Mouse (Mus musculus) forebrain, embryonic 14.5 days (tissue): ENCODE results near the gene Tenm2. TPM values are rescaled to one million over a fixed set of nuclear protein-coding genes. Genes with fewer than 3 reads are reported as not detected.

Source experiments
- ATAC-seq: fragments of 200-750 bp; cut with Nextera tagmentation; 2 replicates; pipeline ENCODE4 v1.8.0; 2017; ENCODE audit warnings: mild to moderate bottlenecking, moderate library complexity
- DNase-seq: peaks from one replicate; pipeline ENCODE4 v3.0.0-alpha.2; 2015; ENCODE audit warnings: low spot score
- H3K27ac ChIP-seq: fragments of 300-500 bp; sonication (generic); 2 replicates; pipeline ENCODE4 v1.5.1; 2014; ENCODE audit warnings: low read depth, mild to moderate bottlenecking, control low read depth, low read length, moderate library complexity
- H3K27me3 ChIP-seq: fragments of 300-500 bp; sonication (generic); replicated peaks from 2 replicates; pipeline ENCODE4 v1.6.1; 2014; ENCODE audit warnings: low read length, control low read depth, mixed read lengths; ENCODE audit not compliant: control insufficient read depth, insufficient read depth
- H3K36me3 ChIP-seq: fragments of 300-500 bp; sonication (generic); 2 replicates; pipeline ENCODE4 v1.6.1; 2014; ENCODE audit warnings: low read length, control low read depth; ENCODE audit not compliant: control insufficient read depth, insufficient read depth
- H3K4me1 ChIP-seq: fragments of 300-500 bp; sonication (generic); 2 replicates; pipeline ENCODE4 v1.6.1; 2014; ENCODE audit warnings: antibody characterized with exemption, low read length, control low read depth; ENCODE audit not compliant: control insufficient read depth, insufficient read depth
- H3K4me2 ChIP-seq: fragments of 300-500 bp; sonication (generic); 2 replicates; pipeline ENCODE4 v1.6.1; 2014; ENCODE audit warnings: mild to moderate bottlenecking, control low read depth, low read length
- H3K4me3 ChIP-seq: fragments of 300-500 bp; sonication (generic); 2 replicates; pipeline ENCODE4 v1.5.1; 2014; ENCODE audit warnings: low read depth, low read length, control low read depth
- H3K9ac ChIP-seq: fragments of 300-500 bp; sonication (generic); 2 replicates; pipeline ENCODE4 v1.6.1; 2014; ENCODE audit warnings: mild to moderate bottlenecking, low read length, control low read depth, moderate library complexity
- H3K9me3 ChIP-seq: fragments of 300-500 bp; sonication (generic); replicated peaks from 2 replicates; pipeline ENCODE4 v1.6.1; 2016; ENCODE audit warnings: low read length, control low read depth, mixed read lengths; ENCODE audit not compliant: control insufficient read depth
- whole genome bisulfite sequencing: fragments of 180-500 bp; shearing (Covaris S2); extraction: QIAGEN DNeasy Blood & Tissue Kit; methylation state at CpG from one replicate; pipeline ENCODE4 v1.1.7; 2014; 5-methylcytosine and 5-hydroxymethylcytosine counted together
- polyA plus RNA-seq: library from polyadenylated mRNA; unstranded; fragments of >200 nt; fragmentation: Nextera tagmentation; extraction: Ambion mirVana; gene quantifications from 2 replicates; pipeline ENCODE4 v1.2.1, GENCODE M21; 2014

Tenm2 gene
- polyA plus RNA-seq, 1 experiment from 2014 or later: 16.0 TPM

GRCm38 (mm10) chr11:36123275-36123674 is 1112.5 kb downstream of the Tenm2 start:
- no peaks in the 10 kb centered on the region for H3K36me3 ChIP-seq
- no peak overlapping the region for H3K4me2 ChIP-seq
- no peak overlapping the region for H3K27ac ChIP-seq
- H3K4me3 ChIP-seq: no peak overlapping the region
- ATAC-seq: no peak
- H3K9me3 ChIP-seq: no peaks in the 10 kb centered on the region
- 7% methylated on average over 2 of the region's 2 CpGs for WGBS
- peaks cover 36% of the 10 kb centered on the region for H3K4me1 ChIP-seq
- H3K9ac ChIP-seq: no peak overlapping the region
- peak; percentile 33 for DNase-seq
- H3K27me3 ChIP-seq: no peaks in the 10 kb centered on the region

DNA sequence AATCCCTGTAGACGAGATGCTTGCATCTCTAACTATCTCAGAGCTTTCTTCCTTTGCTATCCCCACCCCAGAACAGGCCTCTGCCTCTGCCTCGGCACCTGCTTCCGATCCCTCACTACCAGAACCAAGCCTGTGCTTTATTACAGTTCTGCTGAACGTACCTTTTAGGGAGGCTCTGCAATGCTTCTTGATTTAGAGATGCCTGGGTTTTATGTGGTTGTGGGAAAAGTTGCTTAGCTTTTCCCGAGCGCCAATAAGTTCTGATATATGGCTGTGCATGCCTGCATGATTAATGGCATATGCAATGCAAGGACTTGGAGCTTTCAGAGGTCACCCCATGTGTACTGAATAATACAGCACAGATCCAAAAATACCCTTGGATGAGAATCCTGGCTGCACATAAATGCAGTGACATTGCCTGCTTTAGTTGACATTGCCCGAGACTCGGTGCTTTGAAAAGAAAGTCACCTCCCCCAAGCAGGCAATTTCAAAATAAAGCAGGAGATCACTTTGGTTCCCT is 1114.3 kb downstream of the Tenm2 start:
- no peak overlapping the region for H3K9ac ChIP-seq
- no peak overlapping the region for H3K4me2 ChIP-seq
- DNase-seq (no peak), ATAC-seq (no peak; the same call in 1 of the 2 replicates)
- H3K27ac ChIP-seq: no peak overlapping the region
- H3K4me1 ChIP-seq: peaks cover 36% of the 10 kb centered on the region
- H3K9me3 ChIP-seq: no peaks in the 10 kb centered on the region
- H3K4me3 ChIP-seq: no peak overlapping the region
- H3K27me3 ChIP-seq: no peaks in the 10 kb centered on the region
- no peaks in the 10 kb centered on the region for H3K36me3 ChIP-seq
- 33% methylated on average over 8 of the region's 8 CpGs for WGBS

GRCm38 (mm10) chr11:36120591-36121409 is 1115.0 kb downstream of the Tenm2 start:
- H3K9ac ChIP-seq: no peak overlapping the region
- H3K9me3 ChIP-seq: no peaks in the 10 kb centered on the region
- ATAC-seq: peak; percentile 66
- no peak overlapping the region for H3K4me3 ChIP-seq
- H3K27ac ChIP-seq: peak overlapping the region; percentile 10; the same call in 1 of the 2 replicates
- 6% methylated on average over 7 of the region's 7 CpGs for WGBS
- H3K27me3 ChIP-seq: no peaks in the 10 kb centered on the region
- no peaks in the 10 kb centered on the region for H3K36me3 ChIP-seq
- peak; percentile 56 for DNase-seq
- peaks cover 36% of the 10 kb centered on the region for H3K4me1 ChIP-seq
- no peak overlapping the region for H3K4me2 ChIP-seq

GRCm38 (mm10) chr11:36113326-36113725 is 1122.4 kb downstream of the Tenm2 start:
- peaks cover 27% of the 10 kb centered on the region; the same call in 1 of the 2 replicates for H3K4me1 ChIP-seq
- DNase-seq (no peak), ATAC-seq (no peak)
- no peaks in the 10 kb centered on the region for H3K9me3 ChIP-seq
- H3K27me3 ChIP-seq: no peaks in the 10 kb centered on the region
- no peaks in the 10 kb centered on the region for H3K36me3 ChIP-seq
- H3K9ac ChIP-seq: no peak overlapping the region
- 91% methylated on average over 12 of the region's 12 CpGs for WGBS
- no peak overlapping the region for H3K4me3 ChIP-seq
- H3K27ac ChIP-seq: no peak overlapping the region
- H3K4me2 ChIP-seq: no peak overlapping the region

GRCm38 (mm10) chr11:36108970-36109731 is 1126.6 kb downstream of the Tenm2 start:
- Histone ChIP-seq H3K27ac (peak overlapping the region; percentile 53; the same call in 1 of the 2 replicates), H3K4me1 (peaks cover 31% of the 10 kb centered on the region), H3K9ac (no peak overlapping the region), H3K9me3 (no peaks in the 10 kb centered on the region), H3K4me2 (no peak overlapping the region), H3K36me3 (no peaks in the 10 kb centered on the region), H3K4me3 (no peak overlapping the region), H3K27me3 (no peaks in the 10 kb centered on the region)
- WGBS: 19% methylated on average over 12 of the region's 12 CpGs
- peak; percentile 83 for DNase-seq
- peak; percentile 69 for ATAC-seq

DNA sequence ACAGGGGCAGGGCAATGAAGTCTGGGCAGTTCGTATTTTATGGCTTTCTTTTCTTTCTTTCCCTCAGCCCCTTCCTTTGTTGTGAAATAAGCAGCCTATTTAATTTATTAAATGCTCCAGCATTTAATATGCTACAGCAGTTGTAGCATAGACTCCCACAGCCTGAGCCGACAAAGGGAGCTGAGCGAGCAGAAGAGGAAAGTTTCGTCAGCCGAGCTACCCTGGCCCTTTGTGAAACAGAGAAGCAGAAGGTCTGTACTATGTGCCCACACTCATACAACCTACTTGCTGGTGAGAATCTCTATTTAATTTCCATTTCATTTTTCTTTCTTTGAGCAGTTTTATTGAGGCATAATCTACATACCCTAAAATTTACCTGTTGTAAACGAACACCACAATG is 1127.9 kb downstream of the Tenm2 start:
- Histone ChIP-seq H3K9ac (no peak overlapping the region), H3K4me3 (no peak overlapping the region), H3K27ac (no peak overlapping the region), H3K4me2 (no peak overlapping the region), H3K27me3 (no peaks in the 10 kb centered on the region), H3K4me1 (peaks cover 38% of the 10 kb centered on the region), H3K9me3 (no peaks in the 10 kb centered on the region), H3K36me3 (no peaks in the 10 kb centered on the region)
- 61% methylated on average over 6 of the region's 6 CpGs for WGBS
- no peak for DNase-seq
- ATAC-seq: no peak

GRCm38 (mm10) chr11:36106639-36107038 is 1129.1 kb downstream of the Tenm2 start:
- H3K4me2 ChIP-seq: peak overlapping the region; percentile 21; the same call in 1 of the 2 replicates
- no peaks in the 10 kb centered on the region for H3K9me3 ChIP-seq
- H3K36me3 ChIP-seq: no peaks in the 10 kb centered on the region
- ATAC-seq (peak; percentile 71), DNase-seq (peak; percentile 77)
- H3K4me3 ChIP-seq: no peak overlapping the region
- H3K9ac ChIP-seq: no peak overlapping the region
- H3K27me3 ChIP-seq: no peaks in the 10 kb centered on the region
- H3K4me1 ChIP-seq: peaks cover 38% of the 10 kb centered on the region
- 19% methylated on average over 10 of the region's 10 CpGs for WGBS
- peak overlapping the region; percentile 70 for H3K27ac ChIP-seq

DNA sequence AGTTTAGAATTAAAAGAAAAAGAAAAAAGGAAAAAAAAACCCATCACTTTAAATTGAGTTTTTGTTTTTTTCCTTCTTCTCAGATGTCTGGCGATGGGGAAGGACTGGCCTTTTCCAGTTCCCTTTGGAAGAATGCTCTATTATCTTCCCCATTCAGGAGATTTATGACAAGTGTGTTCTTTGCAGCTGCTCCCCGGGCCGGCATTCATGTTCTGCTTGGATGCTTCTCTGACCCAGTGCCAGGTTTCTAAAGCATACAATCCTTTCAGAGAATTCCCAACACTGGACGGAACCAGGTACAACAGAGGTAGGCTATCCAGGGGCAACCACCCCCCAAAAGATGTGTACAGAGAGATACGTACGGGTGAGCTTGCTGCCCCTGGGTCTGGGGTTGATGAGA is 1132.2 kb downstream of the Tenm2 start:
- no peak overlapping the region for H3K4me3 ChIP-seq
- H3K27me3 ChIP-seq: no peaks in the 10 kb centered on the region
- no peak overlapping the region for H3K27ac ChIP-seq
- no peaks in the 10 kb centered on the region for H3K9me3 ChIP-seq
- ATAC-seq (0 out of 2 replicates have a peak, but pooled peaks have one; percentile 36), DNase-seq (peak; percentile 49)
- peaks cover 20% of the 10 kb centered on the region for H3K4me1 ChIP-seq
- H3K4me2 ChIP-seq: no peak overlapping the region
- H3K36me3 ChIP-seq: no peaks in the 10 kb centered on the region
- no peak overlapping the region for H3K9ac ChIP-seq
- 18% methylated on average over 6 of the region's 6 CpGs for WGBS
